Mouse (Mus musculus): Measurements from ENCODE around the gene Tmem132d. TPM values are rescaled to one million over a fixed set of nuclear protein-coding genes. Genes with fewer than 3 reads are reported as not detected.
"Not testable (repeated sequence)": the region's sequence is repeated elsewhere in the genome, so short reads cannot be mapped to it uniquely, and the experiment has no call there.

Tmem132d gene
- total RNA-seq, 4 experiments from 2014 or later: 20.3 to 21.2 (median 20.8) TPM

DNA sequence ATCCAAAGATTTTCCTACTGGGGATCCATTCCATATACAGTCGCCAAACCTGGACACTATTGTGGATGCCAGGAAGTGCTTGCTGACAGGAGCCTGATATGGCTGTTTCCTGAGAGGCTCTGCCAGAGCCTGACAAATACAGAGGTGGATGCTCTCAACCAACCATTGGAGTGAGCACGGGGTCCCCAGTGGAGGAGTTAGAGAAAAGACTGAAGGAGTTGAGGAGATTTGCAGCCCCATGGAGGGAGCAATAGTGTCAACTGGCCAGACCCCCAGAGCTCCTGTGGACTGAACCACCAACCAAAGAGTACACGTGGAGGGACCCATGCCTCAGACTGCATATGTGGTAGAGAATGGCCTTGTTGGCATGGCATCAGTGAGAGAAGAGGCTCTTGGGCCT lies 490.7 kb downstream of the Tmem132d start:
- not testable (repeated sequence) for DNase-seq (ENCODE audit: low spot score in 2 of 2)

GRCm38 (mm10) chr5:127937914-127938313 lies 495.0 kb downstream of the Tmem132d start:
- no peak for DNase-seq (ENCODE audit: low spot score in 2 of 2)

DNA sequence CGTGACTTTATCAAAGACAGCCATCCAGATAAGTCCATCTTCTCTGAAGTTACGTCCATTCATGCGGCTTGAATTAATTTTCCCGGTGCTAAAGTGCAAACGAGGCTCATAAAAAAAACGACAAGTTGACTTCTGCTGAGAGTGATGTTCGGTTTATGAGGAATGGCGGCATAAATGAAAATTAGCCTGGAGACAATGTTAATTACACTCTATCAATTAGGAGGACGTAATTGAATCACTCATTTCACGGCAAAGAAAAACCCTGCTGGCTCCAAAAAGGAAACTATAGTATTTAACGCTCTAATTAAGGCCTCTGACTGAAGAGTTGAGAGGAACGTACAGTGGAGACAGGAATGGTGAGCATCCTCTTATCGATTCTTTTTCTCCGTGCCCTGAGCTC lies 503.2 kb downstream of the Tmem132d start:
- DNase-seq (ENCODE audit: low spot score in 2 of 2): no peak

DNA sequence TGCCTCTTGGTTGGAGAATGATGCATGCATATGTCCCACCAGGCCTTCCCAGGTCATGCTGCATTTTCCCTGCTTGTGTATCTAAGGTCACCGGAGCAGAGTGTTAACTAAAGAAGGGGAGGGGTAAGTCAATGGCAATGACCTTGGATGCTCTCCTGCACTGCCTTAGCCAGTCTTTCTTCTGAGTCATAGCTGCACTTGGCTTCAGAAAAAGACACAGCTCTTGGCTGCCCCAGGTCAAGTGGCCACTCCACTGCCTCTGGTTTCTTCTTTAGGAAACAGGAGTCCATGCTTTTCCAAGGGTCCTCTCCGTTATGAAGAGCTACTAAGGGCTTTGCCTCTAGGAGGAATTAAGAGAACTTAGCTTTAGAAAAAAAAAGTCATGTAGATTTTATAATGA lies 506.2 kb downstream of the Tmem132d start:
- no peak for DNase-seq (ENCODE audit: low spot score in 2 of 2)

- no peak for DNase-seq (ENCODE audit: low spot score in 2 of 2)
Observed at GRCm38 (mm10) chr5:127924106-127924505, 508.8 kb downstream of the Tmem132d start.

DNA sequence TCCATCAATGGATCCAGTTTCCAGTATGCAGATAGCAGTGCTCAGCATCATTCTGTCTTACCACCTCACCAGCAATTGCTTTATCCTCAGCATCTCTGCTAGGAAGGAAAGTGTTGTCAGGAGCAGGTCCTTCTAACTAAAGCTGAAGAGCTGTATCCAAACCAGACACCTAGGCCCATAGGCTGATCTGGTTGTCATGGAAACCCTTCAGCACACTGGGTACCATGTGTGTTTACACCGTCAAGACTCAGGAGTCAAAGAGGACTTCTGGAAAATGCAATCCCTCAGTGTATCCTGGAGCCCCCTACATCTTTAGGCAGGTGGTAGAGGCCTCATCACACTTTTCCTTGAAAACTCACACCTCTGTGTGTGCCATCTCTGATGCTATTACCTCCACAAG lies 513.7 kb downstream of the Tmem132d start:
- DNase-seq (ENCODE audit: low spot score in 2 of 2): no peak

GRCm38 (mm10) chr5:127918376-127918775 lies 514.5 kb downstream of the Tmem132d start:
- no peak for DNase-seq (ENCODE audit: low spot score in 2 of 2)

DNA sequence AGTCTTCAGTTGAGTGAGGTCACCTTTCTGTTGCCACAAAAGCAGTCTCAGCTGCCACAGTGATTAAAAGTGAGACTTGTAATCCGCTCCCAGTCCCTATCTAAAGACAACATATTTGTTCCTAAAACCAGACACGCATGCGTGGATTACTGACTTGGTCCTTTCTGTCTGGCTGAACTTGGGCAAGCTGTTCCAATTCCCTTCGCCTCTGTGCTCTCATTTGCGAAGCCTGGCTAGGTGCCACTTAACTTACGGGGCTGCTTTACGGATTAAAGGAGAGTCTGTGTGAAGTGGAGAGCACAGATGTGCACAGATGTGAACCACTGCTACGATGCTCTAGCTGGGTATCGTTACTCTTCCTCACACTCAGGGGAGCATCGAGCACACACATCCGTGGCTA lies 518.7 kb downstream of the Tmem132d start:
- no peak for DNase-seq (ENCODE audit: low spot score in 2 of 2)

DNA sequence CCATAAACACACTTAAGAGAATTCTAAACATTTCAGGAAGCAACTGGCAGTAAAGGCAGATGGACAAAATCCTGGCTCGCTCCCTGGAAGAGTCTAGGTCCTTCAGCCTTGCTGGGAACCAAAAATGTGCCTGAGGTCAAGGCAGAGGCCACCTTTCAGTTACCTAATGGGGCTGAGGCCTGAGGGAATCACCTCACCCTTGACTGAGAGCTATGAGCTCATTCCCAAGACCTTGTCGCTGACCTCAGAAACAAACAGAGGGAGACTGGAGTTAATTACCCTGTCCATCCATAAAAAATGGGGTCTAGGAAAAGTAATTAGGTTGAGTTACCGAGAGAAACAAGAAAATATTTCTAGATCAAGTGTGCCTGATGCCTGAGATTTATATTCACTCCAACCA lies 521.3 kb downstream of the Tmem132d start:
- no peak for DNase-seq (ENCODE audit: low spot score in 2 of 2)

DNA sequence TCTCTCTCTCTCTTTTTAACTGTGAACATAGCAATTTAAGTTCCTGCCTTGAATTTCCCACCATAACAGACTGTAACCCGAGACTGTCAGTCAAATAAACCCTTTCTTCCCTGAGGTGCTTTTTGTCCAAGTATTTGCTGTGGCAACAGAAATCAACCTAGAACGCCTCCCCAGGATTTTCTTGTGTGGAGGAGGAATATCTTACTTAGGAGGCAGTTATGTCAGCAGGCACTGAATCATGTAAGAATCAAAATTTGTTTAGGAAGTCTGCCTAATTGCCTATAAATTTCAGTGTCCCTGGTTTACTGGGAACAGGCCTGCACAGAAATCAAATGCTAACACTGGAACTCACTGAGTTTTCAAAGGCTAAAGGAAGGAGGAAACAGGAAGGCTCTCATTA lies 522.5 kb downstream of the Tmem132d start:
- no peak for DNase-seq (ENCODE audit: low spot score in 2 of 2)

GRCm38 (mm10) chr5:127895176-127895575 lies 537.7 kb downstream of the Tmem132d start:
- no peak for DNase-seq (ENCODE audit: low spot score in 2 of 2)

DNA sequence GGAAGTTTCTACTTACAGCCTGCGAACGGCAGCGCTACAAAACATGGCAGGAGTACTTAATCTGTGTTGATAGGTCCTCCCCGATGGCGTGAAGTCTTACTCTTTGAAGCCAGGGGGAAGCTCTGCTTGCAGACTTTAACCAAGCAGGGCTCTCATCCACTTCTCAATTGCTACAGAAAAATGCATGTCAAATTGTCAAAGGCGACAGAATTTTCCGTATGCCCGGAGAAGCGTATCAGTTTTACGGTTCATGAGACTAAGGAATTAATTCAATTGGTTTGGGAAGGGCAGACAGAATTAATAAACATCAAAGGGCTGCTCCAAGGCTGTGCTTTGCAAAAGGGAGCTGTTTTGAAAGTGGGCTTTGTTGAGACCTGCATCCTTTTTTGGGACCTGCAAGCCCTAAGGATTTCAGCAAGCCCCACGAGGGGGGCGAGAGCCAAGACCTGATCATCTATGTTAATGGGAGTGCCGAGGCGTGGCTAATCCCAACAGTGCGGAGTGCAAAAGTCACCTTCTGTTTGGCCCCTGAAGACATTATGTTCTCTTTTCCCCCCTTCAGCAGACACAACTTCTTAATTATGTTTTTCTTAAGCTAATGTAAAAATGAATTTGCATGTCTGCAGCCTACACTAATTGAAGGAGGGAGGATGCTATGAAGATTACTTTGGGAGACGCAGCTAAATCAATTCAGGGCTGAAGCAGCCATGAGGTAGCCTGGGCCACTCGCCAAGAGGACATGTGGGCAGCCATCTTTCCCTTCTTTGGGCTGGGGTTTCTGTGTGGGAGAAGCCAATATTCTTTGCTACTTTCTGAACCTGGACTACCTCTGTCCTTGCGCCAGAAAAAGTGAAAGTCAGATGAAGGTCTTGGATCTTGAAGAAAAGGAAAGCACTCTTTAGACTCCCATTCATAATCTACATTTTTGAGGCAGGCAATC lies 547.0 kb downstream of the Tmem132d start:
- peak in 1 of 2 experiments; percentile 24 for DNase-seq (ENCODE audit: low spot score in 2 of 2)

DNA sequence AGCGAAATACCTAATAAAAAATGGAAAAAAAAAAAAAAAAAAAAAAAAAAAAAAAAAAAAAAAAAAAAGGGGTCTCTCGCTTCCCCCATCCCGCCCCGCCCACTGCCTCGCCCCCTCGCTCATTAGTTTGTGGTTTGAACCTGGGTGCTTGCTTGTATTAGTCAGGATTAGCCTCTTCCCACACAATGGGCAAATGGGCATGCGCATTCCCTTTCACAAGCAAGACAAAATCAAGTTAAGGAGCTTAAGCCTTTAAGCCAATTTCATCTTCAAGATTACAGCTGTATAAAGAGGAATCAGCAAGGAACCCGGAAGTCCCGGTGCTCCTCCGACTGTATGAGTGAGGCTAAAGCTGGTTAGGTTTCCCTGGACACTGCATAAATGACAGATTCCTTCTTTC lies 549.9 kb downstream of the Tmem132d start:
- DNase-seq (ENCODE audit: low spot score in 2 of 2): no peak

GRCm38 (mm10) chr5:127874461-127874860 lies 558.4 kb downstream of the Tmem132d start:
- no peak for DNase-seq (ENCODE audit: low spot score in 2 of 2)

DNA sequence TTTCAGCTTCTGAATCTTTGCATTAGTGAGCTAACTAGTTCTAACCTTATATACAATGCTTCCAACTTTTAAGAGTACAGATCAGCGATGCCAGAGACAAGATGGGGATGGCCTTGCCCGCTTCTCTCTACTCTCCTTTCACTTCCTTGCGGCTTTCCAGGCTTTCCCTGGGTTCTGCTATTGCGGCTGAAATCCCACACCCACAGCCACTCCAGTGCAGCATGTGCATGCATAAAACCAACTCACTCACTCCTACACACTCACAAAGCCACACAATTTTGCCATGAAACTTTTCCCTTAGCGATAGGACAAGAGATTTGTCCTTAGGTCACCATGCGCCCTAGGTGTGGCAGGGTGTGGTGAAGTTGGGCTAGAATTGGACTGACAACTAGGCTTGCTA lies 567.7 kb downstream of the Tmem132d start:
- no peak for DNase-seq (ENCODE audit: low spot score in 2 of 2)

GRCm38 (mm10) chr5:127859719-127860118 lies 573.2 kb downstream of the Tmem132d start:
- DNase-seq (ENCODE audit: low spot score in 2 of 2): no peak

GRCm38 (mm10) chr5:127852305-127852704 lies 580.6 kb downstream of the Tmem132d start:
- no peak for DNase-seq (ENCODE audit: low spot score in 2 of 2)

GRCm38 (mm10) chr5:127831791-127832190 lies 601.1 kb downstream of the Tmem132d start:
- no peak for DNase-seq (ENCODE audit: low spot score in 2 of 2)

DNA sequence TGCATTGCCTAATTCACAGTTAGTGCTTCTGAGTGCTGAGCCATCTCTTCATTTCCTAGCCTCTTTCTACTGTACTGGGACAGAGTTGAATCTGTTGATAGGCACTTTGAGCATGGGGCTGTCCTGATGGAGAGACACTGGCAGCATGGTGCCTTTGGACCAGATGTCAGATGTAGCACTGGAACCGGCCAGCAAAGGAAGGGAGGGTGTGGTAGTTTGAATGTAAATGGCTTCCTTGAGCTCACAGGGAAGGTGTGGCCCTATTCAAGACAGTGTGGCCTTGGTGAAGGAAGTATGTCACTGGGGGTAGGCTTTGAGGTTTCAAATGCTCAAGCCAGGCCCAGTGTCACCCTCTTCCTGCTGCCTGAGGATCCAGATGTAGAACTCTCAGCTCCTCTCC lies 602.0 kb downstream of the Tmem132d start:
- DNase-seq (ENCODE audit: low spot score in 2 of 2): no peak

DNA sequence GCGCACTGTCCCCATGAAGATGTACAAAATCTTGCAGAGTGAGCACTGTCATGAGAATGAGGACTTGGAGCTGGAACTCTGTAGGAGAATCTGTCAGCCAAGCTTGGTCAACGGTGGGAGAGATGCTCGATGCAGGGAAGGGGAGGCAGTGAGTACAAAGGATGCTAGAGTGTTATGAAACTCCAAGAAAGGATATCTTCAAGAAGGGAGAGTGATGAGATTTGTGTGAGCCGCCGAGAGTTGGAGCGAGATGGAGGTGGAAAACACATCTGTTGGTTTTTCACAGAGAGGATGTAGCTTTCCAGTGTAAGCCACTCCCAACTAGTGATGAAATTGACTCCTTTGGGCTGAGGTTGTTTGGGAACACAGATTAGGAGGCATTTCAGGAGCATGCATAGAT lies 604.1 kb downstream of the Tmem132d start:
- no peak for DNase-seq (ENCODE audit: low spot score in 2 of 2)

DNA sequence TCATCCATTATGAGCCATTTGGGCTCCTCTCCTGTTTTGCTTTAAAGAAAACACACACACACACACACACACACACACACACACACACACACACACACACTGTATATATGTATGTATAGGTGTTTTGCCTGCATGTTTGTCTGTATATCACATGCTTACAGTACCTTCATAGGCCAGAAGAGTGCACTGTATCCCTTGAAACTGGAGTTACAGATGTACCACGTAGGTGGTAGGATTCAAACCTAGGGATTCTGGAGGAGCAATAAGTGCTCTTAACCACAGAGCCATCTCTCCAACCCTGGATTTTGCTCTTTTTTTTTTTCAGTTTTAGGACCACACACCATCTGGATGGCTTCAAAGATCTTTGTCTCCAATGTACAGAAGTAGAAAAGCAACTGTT lies 610.9 kb downstream of the Tmem132d start:
- DNase-seq (ENCODE audit: low spot score in 2 of 2): no peak

DNA sequence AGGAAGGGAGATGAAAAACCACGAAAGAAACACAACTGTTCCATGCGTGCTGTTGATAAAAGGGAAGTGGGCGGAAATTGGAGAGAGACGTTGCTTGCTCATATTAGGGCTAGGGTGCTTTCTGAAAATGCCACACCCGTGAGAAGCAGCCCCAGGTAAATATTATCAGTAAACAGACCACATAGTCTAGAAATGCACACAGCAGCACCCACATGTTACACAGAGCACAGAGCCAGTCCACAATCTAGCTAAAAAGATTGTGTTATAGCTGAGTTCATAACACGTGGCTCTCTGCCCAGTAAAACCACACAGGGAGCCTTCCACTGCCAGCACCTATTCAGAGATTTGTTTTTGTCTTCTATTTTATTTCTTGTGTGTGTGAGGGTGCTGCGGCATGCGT lies 617.6 kb downstream of the Tmem132d start:
- no peak for DNase-seq (ENCODE audit: low spot score in 2 of 2)

DNA sequence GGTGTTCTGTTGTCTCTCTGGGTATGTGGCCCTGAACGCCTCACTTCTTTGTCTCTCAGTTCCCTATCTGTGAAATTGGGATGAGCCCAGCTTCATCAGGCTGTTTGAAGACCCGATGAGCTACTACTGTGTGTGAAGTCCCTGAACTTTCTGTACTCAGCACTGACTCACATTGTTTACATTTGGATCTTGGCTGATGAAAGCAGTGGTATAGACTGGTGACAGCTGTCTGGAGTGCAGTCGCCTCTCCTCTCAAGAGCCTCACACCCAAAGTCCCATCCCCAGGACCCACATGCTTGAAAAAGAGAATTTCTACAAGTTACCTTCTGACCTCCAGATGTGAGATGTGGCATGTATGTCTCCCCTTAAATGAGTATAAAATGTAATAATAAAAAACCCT lies 625.5 kb downstream of the Tmem132d start:
- DNase-seq (ENCODE audit: low spot score in 2 of 2): no peak
